Mouse (Mus musculus): Measurements from ENCODE around the gene Rapgef4.

- TF ChIP-seq POLR2A (IDR thresholded peaks at IDR 0.05; ENCODE audit: control insufficient read depth, low read depth, low read length) (no peak), CTCF (IDR thresholded peaks at IDR 0.05; ENCODE audit: control insufficient read depth, insufficient read depth, insufficient replicate concordance, low read depth, low read length) (no peak)
Measured at GRCm38 (mm10) chr2:72179600-72180301, 198.7 kb downstream of the Rapgef4 start.
